Mouse (Mus musculus) Patski (cell line): ENCODE measurements around the gene Creb5. TPM values are rescaled to one million over a fixed set of nuclear protein-coding genes. Genes with fewer than 3 reads are reported as not detected.

Experiments used
- ATAC-seq: fragments of 100-300 bp; one replicate; pipeline ENCODE4 v1.8.0; 2021
- CTCF ChIA-PET: fragments of 350-600 bp; sonication (Branson Sonifier 250); formaldehyde crosslinking; loops from one replicate; lab custom pipeline; 2022; ENCODE audit warnings: inconsistent platforms; lab: Charles Lee
- POLR2A ChIA-PET: fragments of 350-600 bp; sonication (Branson Sonifier 250); formaldehyde crosslinking; loops from one replicate; lab custom pipeline; 2022; ENCODE audit warnings: antibody characterized with exemption, inconsistent platforms; lab: Charles Lee
- DNase-seq: peaks from one replicate; pipeline ENCODE4 v3.0.0-alpha.2; 2011; ENCODE audit warnings: low read depth, low spot score
- H3K27me3 ChIP-seq: fragments of 371-371 bp; one replicate; pipeline ENCODE4 v1.5.1; 2021
- CTCF ChIP-seq: fragments of 100-300 bp; IDR thresholded peaks from one replicate; pipeline ENCODE4 v1.5.1; 2021
- in situ Hi-C: fragments of 300-500 bp; cut with MboI; formaldehyde crosslinking; loops from 3 replicates; pipeline ENCODE4 v1.11.1; 2018; ENCODE audit warnings: low pct_unique_long_range_greater_than_20kb, mixed read lengths
- polyA plus RNA-seq: library from polyadenylated mRNA; unstranded; gene quantifications from one replicate; pipeline ENCODE4 v1.2.3, GENCODE M21; 2021

The Creb5 gene
- polyA plus RNA-seq = 12.3 TPM

DNA sequence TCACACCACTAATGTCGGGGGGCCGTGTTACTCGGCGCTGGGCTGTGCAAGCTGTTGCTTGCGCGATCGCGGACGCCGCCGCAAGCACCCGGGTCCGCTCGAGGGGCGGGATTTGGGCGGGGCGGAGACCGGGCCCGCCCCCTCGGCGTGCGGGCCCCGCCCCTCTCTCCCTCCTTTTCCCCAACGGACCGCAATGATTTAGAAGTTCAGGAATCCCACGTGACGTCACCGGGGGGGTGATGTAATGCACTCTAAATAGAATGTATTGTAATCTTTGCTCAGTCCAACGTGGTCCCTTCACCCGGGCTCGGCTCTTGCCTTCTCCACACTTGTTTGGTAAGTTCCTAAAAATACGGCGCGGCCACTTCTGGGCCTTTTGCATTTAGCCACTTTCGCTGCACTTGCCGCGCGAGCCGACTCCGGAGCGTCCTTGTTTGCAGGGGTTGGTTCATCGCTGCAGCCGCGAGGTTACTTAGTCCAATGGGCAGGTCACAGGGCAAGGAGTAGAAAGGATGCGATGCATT is at the start of gene Creb5:
Gene Creb5, plus strand, starts transcription at position 233 of the 524 bp plus-strand sequence.
- ATAC-seq (peak; percentile 63), DNase-seq (peak; percentile 79)
- H3K27me3 ChIP-seq = no peaks in the 10 kb centered on the region
- TF ChIP-seq CTCF = no peak
- in situ Hi-C loops = loop anchor here (5.0 kb wide), 1 partner anchor 435 kb away; no protein-coding TSS in a partner anchor
- ChIA-PET POLR2A (interaction anchor here (1.3 kb wide), 1 partner anchor 20 kb away, joined by 3 read pairs; no protein-coding TSS in a partner anchor), CTCF (no interaction called here)

DNA sequence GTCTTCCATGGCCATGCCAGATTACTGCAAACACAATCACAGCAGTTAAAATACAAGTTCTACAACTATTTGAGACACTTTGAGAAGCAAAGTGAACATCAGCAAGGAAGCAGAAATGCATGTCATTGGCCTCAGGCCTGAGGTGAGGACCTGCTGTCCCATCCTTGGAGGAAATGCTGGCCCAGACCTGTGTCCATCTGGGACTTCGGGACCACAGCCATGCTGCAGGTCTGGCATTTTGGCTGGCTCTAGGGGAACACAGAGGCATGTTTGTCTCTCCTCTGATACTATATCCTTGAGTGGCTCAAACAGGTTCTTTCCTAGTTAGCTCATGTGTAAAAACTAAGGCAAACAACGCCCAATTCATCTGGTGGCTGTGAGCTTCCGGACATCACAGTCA is 27.2 kb upstream of the Creb5 start:
- CTCF ChIA-PET = interaction anchor here (0.9 kb wide), 1 partner anchor 14 kb away, joined by 3 read pairs; no protein-coding TSS in a partner anchor
- no peaks in the 10 kb centered on the region for H3K27me3 ChIP-seq
- ATAC-seq (no peak), DNase-seq (no peak)
- POLR2A ChIA-PET = no interaction called here
- in situ Hi-C loops = no loop called here
- TF ChIP-seq CTCF = no peak

DNA sequence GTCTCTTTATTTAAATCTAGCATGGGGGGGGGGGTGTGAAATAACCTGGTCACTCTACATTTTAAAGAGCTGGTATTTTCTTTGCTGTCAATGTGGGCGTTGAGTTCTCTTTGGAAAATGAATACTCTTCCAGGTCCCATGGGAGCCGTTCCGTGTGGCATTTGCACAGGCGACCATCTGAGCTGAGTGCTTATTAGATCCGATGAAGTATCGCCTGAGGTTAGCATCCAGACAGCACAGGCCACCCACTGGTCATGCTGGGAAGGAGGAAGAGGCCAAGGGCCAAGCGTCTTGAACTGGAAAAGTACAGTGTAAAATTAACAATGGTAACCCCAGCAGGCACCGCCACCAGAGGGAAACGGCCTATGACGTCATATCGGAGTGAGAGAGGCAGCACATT is 24.7 kb upstream of the Creb5 start:
- CTCF ChIA-PET = no interaction called here
- POLR2A ChIA-PET = interaction anchor here (0.8 kb wide), 1 partner anchor 1363 kb away, joined by 4 read pairs; no protein-coding TSS in a partner anchor
- ATAC-seq (no peak), DNase-seq (no peak)
- in situ Hi-C loops = no loop called here
- no peak for TF ChIP-seq CTCF
- H3K27me3 ChIP-seq = no peaks in the 10 kb centered on the region

DNA sequence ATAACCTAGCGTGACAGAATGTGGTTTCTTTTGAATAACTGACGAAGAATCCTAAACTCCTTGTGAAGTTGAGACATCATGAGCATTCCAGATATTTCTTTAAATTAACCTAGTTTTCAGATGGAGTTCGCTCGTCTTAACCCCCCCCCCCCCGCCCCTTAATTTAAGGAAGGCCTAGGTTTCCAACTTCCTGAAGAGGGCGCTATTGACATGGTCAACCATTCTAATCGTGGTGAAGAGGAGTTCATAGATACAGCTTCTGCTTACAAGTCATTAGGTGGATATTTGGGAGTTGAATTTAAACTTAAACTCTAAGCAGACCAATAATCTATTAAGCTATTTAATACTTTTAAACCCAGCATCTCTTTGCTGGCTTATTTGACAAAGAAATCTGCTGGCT is 20.0 kb upstream of the Creb5 start:
- no peaks in the 10 kb centered on the region for H3K27me3 ChIP-seq
- ChIA-PET POLR2A (interaction anchor here (0.7 to 0.8 kb wide), 2 partner anchors 20 to 52 kb away, joined by 3 to 5 read pairs; partner anchors contain the start of gene Creb5), CTCF (interaction anchor here (1.0 to 3.2 kb wide), 3 partner anchors 14 to 29 kb away, joined by 3 to 10 read pairs (median 3); no protein-coding TSS in a partner anchor)
- DNase-seq (no peak), ATAC-seq (no peak)
- in situ Hi-C loops = no loop called here
- peak; percentile 37 for TF ChIP-seq CTCF

DNA sequence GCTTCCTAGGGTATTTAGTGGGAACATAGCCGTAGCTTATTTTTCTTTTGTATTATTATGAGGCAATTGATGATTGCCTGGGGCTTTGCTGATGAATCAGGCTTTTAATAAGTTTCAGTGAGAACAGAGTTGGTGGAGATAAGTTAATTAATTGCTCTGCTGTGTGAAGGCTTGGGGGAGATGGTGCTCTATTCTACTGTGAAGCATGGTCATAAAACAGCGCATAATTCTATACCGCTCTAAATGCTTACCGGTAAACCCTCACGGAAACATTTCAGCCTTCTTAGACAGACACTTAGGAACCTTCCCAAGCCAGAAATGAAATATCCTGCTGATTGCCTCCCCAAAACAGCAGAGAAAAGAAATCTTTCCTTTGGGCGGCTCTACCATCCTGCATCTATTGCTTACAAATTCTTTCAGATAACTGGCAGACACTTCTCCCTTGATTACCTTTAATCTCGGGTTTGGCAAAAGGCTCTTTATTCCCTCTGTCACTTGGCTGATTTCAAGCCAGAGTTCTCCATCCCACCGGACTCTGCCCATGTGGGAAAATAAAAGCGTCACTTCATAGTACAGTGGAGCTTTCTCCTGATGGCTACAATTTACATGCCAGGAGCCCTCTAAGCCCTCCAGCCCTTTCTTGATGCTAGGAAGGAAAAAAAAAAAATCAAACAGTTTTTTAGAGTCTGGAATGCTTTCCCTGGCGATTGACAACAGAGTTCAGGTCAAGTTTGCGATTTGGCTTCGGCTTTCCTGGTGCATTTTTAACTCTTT is 19.2 kb upstream of the Creb5 start:
- ChIA-PET POLR2A (interaction anchor here (0.6 to 0.8 kb wide), 3 partner anchors 19 to 103 kb away, joined by 3 to 5 read pairs (median 5); partner anchors contain the start of gene Creb5), CTCF (interaction anchor here (1.0 to 3.2 kb wide), 3 partner anchors 15 to 30 kb away, joined by 3 to 10 read pairs (median 3); no protein-coding TSS in a partner anchor)
- no peaks in the 10 kb centered on the region for H3K27me3 ChIP-seq
- no peak for TF ChIP-seq CTCF
- in situ Hi-C loops = no loop called here
- no peak for ATAC-seq
- no peak for DNase-seq

DNA sequence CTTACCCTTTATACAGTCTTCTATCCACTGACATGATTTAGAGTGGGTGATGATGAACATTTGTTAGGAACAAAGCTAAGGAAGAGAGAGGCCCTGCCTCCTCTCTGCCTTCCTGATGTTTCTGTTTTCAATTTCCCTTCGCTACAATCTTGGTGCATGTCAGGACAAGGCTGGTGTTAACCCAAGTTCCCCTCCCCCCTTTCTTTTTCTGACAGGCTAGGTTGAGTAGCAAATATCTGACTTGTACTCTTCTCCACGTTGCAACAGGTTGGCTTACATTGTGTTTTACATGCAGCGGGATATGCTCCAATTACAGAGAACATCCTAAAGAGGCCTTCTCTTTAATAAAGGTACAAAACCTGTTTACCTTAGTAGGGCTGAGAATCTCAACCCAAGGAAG is 15.9 kb upstream of the Creb5 start:
- TF ChIP-seq CTCF = no peak
- ATAC-seq = no peak
- in situ Hi-C loops = no loop called here
- DNase-seq = no peak
- peaks cover 4% of the 10 kb centered on the region for H3K27me3 ChIP-seq
- CTCF ChIA-PET = no interaction called here
- POLR2A ChIA-PET = no interaction called here

DNA sequence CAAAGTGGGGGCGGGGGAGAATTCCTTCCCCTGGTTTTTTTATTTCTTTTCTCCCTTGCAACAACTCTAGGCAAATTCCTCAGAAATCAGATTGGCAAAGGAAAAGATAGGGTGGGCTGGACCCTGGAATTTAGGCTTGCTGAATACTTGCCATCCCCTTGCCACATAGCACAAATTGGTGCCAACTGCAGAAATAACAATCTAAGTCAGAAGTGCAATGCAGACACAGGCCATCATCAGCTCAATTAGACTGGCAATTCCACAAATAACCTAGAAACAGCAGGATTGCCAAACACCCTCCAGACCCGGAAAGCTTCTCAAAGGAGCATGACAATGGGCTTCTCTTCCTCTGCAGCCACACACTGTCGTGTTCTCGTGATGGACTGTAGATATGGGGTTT is 15.4 kb upstream of the Creb5 start:
- in situ Hi-C loops = no loop called here
- TF ChIP-seq CTCF = no peak
- peaks cover 4% of the 10 kb centered on the region for H3K27me3 ChIP-seq
- POLR2A ChIA-PET = no interaction called here
- CTCF ChIA-PET = no interaction called here
- DNase-seq (no peak), ATAC-seq (no peak)

DNA sequence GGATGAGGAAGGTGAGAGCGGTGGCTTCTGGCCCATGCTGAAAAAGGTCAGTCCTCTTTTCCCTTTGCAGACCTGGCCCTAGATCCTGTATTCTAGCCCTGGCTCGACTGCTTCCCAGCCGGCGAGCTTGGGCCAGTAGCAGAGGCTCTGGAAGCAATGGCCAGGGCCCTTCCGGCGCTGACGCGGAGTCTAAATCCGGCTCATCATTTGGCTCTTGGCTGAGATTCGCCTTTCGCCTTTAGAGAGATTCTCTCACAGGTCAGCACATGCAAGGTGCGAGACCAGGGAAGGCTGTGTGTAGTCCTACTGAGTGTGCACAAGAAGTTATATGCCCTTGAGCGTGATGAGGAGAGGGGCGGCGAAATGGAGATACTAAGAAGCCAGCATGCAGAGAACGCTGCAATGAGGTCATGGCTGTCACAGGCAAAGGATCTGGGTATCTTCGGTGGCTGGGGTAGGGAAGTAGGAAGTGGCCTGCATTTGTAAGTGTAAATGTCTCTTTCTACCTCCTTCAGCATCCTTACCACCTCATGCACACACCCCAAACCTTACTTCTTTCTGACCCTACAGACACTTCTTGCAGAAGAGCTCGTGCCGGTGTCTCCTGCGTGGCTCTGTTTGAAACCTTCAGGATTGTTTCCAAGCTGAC is 557 bp upstream of the Creb5 start:
- DNase-seq (no peak), ATAC-seq (no peak)
- in situ Hi-C loops = loop anchor here (5.0 kb wide), 1 partner anchor 436 kb away; no protein-coding TSS in a partner anchor
- TF ChIP-seq CTCF = no peak
- ChIA-PET POLR2A (interaction anchor here (1.3 kb wide), 1 partner anchor 19 kb away, joined by 3 read pairs; no protein-coding TSS in a partner anchor), CTCF (interaction anchor here (1.4 kb wide), 1 partner anchor 9 kb away, joined by 5 read pairs; no protein-coding TSS in a partner anchor)
- no peaks in the 10 kb centered on the region for H3K27me3 ChIP-seq

DNA sequence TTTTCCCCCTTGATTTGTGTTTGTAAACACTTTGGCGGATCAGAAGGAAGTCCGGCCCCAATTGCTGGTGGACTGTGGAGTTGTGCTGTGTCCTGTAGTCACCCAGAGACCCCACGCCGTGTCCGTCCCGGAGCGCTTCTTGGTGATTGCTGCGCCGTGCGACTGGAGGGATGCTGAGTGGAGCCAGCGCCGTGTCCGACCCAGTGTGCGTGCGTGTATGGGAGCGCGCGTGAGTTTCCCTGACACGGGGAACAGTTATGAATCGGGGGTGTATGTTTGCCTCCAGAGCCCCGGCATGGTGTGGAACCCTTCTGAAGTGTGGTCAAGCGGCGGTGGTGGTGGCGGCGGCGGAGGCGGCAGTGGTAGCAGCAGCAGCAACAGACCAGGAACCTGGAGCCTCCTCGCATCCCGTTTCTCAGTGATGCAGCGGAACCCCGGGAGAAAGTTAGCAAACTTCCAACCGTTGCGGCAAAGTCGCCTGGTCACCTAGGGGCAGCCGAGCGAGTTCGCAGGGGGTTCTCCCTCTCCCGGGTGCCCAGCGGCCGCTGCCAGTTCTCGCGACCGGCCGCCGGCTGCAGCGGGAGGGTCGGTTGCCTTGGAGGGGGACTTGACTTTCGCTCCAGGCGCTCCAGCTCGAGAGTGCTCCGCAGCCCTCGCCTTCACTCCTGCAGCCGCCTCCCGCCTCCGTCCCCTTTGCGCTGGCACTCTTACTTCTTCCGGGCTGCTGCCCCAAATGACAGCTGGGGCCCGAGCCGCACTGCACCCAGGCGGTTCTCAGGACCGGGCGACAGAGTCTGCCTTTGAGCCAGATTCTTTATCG is 702 bp downstream of the Creb5 start:
- H3K27me3 ChIP-seq = no peaks in the 10 kb centered on the region
- in situ Hi-C loops = loop anchor here (5.0 kb wide), 1 partner anchor 435 kb away; no protein-coding TSS in a partner anchor
- ATAC-seq (peak; percentile 24), DNase-seq (no peak)
- ChIA-PET CTCF (no interaction called here), POLR2A (no interaction called here)
- no peak for TF ChIP-seq CTCF
